Mouse (Mus musculus): ENCODE results near the gene Kng2.
A peak's percentile ranks its signal among the peaks of the same experiment; 100 is the strongest.
"Not testable (repeated sequence)": the region's sequence is repeated elsewhere in the genome, so short reads cannot be mapped to it uniquely, and the experiment has no call there.

Kng2 gene

GRCm38 (mm10) chr16:23028966-23029600 is at the start of gene Kng2:
Gene Kng2, minus strand, starts transcription at chr16:23029482.
- DNase-seq (ENCODE audit: low read depth) = peak; percentile 53

- DNase-seq (ENCODE audit: low read depth) = not testable (repeated sequence)
Measured at GRCm38 (mm10) chr16:23077516-23077915, 48.2 kb upstream of the Kng2 start.

DNA sequence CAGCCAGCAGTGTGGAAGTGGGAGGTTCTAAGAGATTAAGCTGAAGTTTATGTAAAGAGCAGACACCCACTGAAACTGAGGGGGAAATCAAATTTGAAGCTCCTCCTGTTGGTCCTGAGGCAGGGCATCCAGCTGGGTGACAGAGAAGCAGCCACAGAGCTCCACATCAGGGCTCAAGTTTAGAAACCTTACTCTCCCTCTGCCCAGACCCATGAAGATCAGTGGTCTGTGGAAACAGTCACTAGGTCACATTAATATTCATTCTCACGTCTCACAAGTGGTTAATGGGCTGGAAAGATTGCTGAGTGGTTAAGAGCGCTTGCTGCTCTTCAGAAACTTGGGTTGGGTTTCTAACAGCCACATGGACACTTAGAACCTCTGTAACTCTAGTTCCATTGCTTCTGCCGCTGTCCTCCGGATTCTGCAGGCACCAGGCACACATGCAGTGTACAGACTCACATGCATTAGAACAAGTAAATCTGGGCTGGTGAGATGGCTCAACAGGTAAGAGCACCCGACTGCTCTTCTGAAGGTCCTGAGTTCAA is 31.6 kb upstream of the Kng2 start:
- DNase-seq (ENCODE audit: low read depth) = not testable (repeated sequence)

DNA sequence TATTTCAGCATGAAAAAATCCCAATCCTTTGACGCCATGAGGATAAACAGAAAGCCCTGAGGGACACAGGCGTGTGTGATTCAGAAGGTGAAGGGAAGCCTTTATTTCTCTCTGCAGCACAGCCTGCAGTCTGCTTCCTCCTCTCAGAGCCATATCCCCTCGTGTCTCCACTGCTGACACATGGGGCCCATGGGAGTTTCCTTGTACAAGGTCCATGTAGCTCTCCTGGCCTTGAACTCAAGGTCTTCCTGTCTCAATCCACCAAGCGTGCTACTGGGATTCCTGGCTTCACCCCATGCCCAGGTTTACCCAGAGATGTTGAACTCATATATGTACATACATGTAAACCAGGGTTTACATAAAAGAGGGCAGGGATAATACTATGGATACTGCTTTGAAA is 30.3 kb upstream of the Kng2 start:
- not testable (repeated sequence) for DNase-seq (ENCODE audit: low read depth)

- not testable (repeated sequence) for DNase-seq (ENCODE audit: low read depth)
Measured at GRCm38 (mm10) chr16:23057668-23058447, 28.6 kb upstream of the Kng2 start, which contains the start of gene Kng1. Gene Kng1, plus strand, starts transcription at chr16:23057865.

DNA sequence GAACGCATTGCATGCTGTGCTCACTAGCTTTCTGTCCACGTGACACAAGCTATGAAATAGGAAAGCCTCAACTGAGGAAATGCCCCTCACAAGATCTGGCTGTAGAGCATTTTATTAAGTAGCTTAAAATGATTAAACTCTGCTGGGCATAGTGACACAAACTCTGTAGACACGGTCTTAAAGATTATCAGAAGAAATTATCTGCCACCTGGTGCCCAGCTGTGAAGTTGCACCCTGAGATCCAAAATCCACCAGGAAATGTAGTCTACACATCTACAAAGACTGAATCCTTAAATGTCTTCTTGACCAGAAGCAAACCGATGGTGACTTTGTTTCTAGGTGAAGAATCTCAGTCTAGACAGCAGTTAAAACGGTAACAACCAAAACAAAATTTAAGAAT is 17.0 kb upstream of the Kng2 start:
- DNase-seq (ENCODE audit: low read depth) = peak; percentile 76

DNA sequence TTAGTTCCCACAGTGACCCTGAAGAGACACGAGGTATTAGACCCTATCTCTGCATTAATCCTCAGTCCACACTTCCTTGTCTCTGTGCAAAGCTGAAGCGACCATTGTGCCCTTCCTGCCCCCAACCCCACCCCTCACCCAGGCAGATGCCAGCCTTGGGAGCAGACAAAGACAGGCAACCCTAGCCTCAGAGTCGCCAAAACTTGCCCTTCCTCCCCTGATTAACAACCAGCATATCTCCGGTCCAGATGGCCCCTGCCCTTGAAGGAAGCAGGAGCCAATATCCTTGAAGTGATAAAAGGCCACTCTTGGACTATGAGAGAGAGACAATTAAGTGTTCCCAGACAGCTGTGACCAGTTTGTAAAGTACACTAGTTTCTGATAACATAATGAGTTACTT is 11.6 kb upstream of the Kng2 start:
- DNase-seq (ENCODE audit: low read depth) = no peak

DNA sequence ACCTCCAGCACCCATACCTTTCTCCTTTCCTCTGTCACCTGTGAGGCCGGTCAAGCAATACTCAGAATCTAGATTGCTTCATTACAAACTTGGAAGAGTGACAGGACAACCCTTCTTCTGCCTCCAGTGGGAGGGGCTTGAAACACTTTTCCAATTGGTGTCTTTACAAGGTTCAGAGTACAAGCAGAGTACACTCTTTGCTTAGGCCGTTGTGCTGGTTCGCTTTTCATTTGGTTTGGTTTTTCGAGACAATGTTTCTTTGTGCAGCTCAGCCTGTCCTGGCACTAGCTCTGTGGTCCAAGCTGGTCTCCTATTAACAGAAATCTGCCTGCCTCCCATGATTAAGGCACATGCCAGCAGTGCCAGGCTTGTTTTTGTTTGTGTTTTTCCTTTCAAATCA is 10.0 kb upstream of the Kng2 start:
- DNase-seq (ENCODE audit: low read depth) = no peak

DNA sequence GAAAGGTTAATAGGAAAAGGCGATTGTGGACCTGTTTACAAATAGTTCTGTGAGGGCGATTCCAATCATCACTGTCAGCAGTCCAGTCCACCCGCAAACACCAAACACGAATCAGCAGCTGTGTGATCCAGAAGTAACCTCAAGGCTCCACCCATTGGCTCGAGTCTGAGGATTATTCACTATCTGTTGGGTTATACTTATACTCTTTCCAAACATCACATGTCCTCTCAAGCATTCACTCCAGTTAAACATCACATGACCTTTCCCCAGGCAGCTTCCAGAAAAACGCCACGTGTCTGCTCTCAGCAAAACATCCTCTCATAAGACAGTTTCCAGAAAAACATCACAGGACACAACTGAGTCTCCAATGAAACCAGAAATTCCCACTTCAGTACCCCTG is 8.5 kb upstream of the Kng2 start:
- DNase-seq (ENCODE audit: low read depth) = peak; percentile 58

- no peak for DNase-seq (ENCODE audit: low read depth)
Measured at GRCm38 (mm10) chr16:23033673-23034072, 4.4 kb upstream of the Kng2 start.

DNA sequence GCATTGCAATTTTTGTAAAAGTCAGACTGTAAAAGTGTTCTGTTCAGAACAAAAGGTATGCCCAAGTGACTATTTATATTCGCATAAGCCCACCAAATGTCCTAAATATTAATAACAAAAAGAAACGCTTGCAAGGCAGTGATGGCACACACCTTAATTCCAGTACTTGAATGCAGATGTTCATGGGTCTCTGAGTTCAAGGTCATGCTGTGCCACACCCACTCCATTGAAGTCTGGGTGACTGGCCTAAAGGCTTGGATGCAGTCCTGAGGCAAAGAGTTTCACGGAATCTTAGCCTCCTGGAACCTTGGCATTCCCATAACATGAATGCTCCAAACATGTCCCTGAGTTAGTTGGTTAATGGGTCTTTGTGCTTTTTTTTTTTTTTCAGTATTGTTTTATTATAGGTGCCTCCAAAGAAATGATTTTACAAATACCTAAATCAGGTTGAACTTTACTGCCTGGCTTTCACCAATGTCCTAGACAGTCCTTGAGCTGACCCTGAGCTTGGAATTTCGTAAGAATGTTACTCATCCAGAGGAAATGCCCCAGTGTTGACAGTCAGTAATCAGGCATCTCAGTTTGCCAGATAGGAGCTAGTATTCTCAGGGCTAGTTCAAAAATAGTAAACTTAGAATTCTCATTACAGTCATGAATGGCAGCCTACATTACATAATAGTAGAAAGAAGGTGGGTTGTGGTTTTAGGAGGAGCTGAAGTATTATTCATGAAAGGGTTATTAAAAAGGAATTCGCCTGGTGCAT is 1.6 kb upstream of the Kng2 start:
- DNase-seq (ENCODE audit: low read depth) = peak; percentile 50

- DNase-seq (ENCODE audit: low read depth) = not testable (repeated sequence)
Measured at GRCm38 (mm10) chr16:23027341-23027740, 1.9 kb downstream of the Kng2 start.

DNA sequence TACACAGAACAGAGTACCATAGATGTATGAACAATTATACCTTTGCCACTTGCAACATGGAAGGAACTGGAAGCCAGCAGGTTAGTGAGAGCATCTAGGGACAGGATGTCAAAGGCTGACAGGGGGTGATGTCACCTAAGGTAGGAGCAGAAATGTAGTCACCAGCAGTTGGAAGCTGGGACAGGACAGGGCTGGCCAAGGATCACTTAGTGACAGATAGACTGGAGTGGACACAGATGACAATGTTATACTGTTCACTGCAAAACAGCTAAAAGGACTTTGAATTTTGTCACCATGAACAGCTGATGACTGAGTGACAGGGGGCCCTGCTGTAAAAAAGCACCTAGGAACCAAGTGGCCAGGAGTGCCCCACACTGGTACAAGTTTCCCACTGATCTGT is 2.7 kb downstream of the Kng2 start:
- no peak for DNase-seq (ENCODE audit: low read depth)

DNA sequence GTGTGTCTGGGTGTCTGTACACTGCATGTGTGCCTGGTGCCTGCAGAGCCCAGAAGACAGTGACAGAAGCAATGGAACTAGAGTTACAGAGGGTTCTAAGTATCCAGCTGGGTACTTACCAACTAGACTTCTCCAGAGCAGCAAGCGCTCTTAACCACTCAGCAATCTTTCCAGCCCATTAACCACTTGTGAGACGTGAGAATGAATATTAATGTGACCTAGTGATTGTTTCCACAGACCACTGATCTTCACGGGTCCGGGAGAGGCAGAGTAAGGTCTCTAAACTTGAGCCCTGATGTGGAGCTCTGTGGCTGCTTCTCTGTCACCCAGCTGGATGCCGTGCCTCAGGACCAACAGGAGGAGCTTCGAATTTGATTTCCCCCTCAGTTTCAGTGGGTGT is 4.2 kb downstream of the Kng2 start:
- DNase-seq (ENCODE audit: low read depth) = no peak

DNA sequence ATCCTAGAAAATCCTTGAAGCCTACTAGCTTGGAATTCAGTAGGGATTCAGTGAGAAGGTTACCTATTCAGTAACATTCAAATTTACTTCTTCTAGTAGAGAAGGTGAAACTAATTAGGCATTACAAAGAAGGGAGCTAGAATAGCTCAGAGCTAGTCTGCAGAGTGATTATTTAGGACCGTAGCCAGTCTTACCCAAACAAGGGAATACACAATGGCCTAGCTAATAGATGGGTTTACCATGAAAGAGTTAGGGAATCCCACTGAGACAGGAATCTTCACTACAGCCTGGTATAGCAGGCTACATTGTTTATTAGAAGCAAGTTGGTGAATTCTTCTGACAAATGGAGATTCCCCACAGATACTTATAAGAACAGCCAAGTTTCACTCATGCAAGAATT is 8.7 kb downstream of the Kng2 start:
- not testable (repeated sequence) for DNase-seq (ENCODE audit: low read depth)

DNA sequence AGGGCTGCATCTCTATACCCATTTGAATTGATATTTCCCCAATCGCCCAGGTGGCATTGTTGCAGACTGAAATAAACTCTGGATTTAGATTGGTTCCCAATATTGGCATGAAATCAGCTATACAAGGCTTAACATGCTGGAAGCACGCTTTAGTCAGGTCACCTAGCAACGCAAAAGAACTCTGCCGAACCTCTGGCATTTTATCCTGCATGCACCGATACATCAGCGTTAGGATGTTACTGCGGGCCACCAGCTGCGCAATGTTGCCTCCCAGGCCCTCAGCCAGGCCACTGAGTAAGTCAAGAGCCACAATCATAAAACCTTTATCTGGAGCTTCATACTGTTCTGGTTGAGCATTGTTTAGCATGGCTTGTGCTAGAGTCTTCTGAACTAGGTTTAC is 14.6 kb downstream of the Kng2 start:
- not testable (repeated sequence) for DNase-seq (ENCODE audit: low read depth)

DNA sequence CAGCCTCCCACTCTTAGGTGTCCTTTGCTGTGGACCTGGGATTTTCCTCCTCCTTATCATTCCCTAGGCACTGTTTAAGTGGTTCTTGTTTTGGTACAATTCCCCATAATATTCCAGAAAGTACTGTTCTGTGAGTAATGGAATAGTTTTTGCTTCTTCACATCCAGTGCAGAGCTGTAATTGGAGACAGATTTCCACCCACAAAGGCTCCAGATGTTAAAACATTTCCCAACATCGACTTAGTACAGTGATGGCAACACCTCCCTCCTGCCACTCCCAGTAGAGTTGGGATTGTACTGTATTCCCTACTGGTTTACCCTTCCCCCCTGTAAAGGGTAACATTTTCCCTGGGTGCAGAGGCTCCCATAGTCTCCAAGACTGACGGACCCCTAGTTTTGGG is 15.5 kb downstream of the Kng2 start:
- DNase-seq (ENCODE audit: low read depth) = peak; percentile 65

DNA sequence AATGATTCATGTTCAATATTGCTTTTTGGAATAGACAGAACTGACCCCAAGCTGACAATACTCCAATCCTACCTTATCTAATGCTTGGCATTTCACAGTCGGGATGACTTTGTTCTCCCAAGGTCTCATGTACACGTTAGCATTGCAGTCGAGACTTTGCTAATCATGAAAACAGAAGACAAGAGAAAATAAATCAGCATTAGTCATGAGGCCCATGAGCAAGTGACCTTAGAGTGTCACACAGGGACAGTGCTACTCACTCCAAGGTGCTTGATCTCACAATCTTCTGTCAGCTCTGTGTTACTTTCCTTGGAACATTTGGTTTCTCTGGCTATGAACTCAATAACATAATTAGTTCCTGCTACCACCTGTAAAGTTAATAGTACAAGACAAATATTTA is 32.3 kb downstream of the Kng2 start:
- not testable (repeated sequence) for DNase-seq (ENCODE audit: low read depth)

DNA sequence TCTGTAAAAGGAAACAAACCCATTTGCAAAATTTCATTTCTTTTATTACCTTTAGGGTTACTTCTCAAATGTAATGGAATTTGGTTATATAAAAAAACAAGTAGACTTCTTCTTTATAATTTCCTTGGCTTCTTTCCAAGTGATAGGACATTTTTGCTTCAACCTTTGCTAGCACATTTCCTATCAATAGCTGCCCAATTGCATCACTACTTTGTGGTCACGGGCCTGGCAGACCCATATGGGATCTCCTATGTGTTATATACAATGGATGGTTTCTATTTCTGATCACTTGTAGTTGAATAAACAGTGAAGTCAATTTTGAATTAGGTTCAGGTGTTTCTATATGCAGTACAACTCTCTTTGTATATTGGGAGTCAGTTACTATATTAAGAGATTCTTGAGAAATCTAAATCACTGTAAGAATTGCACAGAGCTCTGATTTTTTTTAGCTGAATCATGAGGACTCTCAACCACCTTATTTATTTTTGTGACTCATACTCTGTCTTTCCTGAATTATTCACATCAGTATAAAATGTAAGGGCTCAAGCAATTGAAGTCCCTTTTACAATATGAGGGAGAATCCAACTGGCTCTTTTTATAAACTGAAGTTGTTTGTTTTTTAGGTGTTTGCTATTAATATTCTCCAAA is 61.8 kb downstream of the Kng2 start:
- DNase-seq (ENCODE audit: low read depth) = peak; percentile 64

- DNase-seq (ENCODE audit: low read depth) = no peak
Measured at GRCm38 (mm10) chr16:22963293-22963692, 66.0 kb downstream of the Kng2 start.

DNA sequence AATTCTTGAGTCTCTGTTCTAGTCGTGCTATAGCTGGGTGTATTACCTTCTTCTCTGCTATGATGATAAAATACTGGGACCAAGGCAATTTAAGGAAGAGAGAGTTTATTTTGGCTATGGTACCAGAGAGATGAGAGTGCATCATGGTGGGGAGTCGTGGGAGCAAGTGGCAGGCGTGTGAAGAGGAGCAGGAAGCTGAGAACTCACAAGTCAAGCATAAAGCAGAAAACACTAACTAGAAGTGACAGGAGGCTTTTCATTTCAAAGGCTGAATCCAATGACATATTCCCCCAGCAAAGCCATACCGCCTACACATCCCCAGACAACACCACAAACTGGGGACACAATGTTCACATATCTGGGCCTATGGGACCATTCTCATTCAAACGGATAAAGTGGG is 67.0 kb downstream of the Kng2 start:
- DNase-seq (ENCODE audit: low read depth) = no peak

GRCm38 (mm10) chr16:22961073-22961472 is 68.2 kb downstream of the Kng2 start:
- no peak for DNase-seq (ENCODE audit: low read depth)

All from NIH3T3 (cell line).